Mouse (Mus musculus) lung, postnatal 25 days (tissue): ENCODE data around the gene Scel.

ENCODE experiments used
- DNase-seq: peaks from one replicate; pipeline ENCODE4 v3.0.0; 2022; ENCODE audit warnings: low spot score

The Scel gene

DNA sequence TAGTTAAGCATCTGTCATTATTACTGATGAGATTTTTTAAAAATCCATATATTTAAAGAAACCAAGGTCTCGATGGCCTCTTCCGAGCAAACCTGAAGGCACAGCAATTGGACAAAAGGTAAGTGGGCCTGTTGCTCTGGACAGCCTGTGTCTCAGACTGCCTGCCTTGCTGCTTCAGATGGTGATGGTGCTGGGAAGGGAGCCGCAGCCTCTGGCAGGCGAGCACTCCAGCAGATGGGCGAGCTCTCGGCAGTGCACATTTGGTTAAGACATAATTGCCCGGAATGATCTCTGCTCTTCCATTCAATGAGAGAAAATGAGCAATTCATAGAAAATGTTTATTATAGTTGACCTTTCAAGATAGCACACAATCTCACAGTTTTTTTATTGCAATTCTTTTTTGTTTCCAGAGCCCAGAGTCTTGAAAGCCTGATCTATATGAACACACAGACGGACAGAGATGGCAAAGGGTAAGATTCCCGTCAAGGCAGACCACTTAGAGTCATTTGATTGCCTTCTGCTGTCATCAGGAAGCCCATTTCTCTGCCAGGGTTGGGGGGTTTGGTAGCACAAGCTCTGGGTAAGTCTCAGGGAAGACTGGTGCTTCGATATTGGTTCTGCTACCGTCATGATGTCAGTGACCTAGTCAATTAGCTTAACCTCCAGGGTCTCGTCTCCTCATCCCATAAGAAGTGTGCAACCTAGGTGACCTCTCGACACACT is 58.6 kb downstream of the Scel start:
- DNase-seq: no peak

DNA sequence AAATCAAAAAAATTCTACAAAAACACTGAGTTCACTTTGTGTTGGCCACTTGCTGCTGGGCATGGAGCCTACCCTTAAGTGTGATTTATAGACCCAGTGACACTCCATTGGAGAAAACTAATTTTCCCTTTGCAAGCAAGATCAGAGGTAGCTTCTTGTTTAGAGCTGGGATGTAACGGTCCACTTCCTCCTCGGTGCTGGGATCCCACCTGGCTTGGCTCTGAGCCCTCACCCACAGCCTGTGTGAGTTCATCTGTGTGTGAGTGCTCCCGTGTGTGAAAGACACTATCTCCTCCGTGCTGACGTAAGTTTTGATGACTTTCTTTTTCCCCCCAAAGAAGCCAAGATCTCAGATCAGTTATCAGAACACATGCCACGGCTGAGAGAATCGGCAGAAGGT is 62.7 kb downstream of the Scel start:
- DNase-seq: no peak

DNA sequence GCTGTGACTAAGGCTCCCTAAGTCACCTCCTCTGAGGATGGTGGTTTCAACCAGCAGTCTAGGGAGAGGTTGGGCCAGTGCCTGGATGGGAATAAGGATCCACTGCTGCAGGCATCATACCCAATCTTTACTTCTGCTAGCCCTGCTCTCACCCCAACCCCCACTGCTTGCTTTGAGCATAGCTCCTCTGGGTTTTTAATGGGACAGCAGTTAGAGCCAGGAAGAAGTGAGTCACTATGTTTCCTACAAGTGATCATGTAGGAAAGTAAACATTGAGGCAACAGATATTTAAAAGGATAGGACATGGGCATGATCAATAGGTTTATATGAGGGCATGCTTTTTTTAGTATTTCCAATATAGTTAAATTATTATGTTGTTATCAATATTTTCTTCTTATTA is 63.9 kb downstream of the Scel start:
- DNase-seq: no peak

DNA sequence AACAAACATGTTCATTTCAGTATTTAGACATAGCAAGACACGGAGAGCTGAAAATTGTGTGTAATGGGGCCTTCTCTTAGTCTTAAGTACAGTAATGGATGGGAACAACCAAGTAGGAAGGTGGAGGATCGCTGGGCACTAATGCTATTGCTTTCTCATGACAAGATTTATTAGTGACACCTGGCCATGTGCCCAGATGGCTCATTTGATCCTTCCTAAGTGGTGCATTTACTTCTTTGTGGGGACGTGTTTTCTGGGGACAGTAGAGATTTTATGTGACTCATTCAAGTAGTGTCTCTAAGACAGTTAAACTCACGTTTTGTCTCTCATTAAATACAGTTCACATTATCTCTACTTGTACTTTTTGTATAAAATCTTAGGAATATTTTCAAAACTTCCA is 73.5 kb downstream of the Scel start:
- no peak for DNase-seq

DNA sequence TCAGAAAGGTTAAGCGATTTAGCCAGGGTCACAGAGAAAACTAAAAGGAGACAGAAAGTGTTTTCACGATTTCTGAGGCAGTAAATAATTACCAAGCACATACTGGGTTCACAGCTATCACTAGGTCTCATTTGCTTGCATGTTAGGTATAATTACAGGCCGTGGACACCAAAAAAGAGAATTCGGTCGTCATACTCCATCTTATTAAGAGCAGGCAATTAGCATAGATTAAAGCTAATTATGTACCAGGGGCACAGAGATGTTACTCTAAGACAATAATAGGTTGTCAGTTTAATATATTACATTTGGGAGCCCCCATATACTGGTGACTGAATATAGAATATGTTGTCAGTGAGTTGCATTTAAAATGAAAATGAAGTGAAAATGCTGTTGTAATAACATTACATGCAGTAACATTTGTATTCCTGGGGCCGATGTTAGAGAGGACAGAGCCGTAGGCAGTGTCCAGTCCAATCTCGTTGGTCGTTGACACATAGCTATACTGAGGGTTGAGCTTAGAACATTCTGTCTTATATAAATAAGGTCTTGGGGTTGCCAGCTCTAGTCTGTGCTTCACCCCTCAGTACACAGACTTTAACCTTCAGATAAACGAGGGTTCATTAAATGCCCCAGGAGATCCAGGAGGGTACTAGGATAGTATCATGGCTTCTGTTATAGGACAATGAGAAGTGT is 74.2 kb downstream of the Scel start:
- no peak for DNase-seq

DNA sequence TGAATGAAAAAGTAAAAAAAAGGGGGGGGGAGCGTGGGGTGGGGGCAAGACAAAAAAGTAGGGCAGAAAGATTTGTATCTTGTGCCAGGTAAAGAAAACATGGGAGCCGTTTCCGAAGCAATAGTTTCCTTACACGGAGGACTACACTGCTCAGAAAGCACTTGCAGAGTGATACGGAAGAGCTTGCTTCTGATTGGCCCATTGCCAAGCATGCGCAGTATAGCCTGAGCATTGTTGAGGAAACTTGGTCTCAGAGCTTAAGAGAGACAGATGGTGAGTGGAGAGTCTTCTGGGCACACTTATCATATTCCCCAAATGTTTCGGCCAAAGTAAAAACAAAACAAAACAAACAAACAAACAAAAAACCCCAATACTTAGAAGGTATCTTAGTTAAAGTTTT is 76.7 kb downstream of the Scel start:
- no peak for DNase-seq

DNA sequence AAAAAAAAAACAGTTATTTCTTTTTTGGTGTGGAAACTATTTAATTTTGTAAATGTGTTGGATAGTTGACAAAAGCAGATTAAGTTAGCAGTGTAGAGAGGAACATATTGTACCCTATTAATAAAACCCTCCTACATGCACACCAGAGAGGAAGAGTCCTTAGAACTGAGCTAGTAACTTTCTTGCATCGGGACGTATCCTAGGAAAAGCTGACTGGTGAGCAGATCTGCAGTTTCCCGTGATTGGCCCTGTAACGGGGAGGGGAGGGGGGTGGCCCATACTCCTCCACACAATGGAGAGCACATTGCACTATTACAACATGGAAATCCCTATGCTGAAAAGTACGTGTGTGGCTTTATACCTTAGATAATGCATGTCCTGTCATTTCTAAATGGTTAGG is 82.7 kb downstream of the Scel start:
- no peak for DNase-seq

DNA sequence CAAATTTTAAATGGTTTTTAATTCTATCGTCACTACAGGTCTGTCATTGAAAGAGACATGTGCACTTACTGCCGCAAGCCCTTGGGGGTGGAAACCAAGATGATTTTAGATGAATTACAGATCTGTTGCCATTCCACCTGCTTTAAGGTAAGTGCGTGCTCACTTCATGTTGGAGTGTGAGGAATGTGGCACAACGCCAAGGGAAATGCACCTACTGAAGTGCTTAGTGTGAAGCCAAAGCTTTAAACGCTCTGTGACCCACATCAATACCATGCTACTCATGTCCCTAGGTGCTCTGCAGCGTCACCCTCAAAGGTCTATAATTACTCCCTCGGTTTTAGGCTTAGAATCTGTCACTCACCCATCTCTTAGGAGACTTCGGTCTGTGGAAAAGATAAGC is 94.9 kb downstream of the Scel start:
- DNase-seq: peak; percentile 7

DNA sequence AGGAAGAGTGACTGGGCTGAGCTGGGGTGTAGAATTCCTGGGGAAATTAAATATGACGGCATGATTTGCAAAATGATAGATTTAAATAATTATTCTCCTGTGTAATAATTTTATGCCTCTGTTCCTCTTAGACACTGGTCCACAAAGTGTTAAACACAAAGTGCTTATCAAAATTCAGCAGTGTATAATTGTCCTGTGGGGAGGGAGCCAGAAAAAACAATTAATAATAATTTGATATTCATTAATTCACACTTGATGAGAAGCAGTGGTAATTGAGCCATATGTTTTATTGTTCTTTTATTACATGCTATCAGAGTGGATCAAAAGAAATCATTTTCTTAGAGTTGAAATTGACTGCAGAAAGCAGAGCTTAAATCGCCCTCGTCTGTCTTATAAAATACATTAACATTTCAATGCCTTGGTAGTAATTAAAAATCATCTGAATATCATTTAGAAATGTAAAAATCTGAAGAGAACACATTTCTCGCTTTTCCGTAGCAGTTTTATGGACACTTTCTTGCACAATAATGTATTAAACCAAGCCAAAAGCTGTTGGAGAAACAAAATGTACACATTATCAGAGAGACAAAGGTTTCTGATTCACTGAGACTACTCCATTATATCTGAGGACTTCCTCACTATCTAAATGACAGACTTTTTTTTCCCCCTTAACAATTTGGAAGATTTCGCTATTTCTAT is 100.6 kb downstream of the Scel start:
- no peak for DNase-seq

DNA sequence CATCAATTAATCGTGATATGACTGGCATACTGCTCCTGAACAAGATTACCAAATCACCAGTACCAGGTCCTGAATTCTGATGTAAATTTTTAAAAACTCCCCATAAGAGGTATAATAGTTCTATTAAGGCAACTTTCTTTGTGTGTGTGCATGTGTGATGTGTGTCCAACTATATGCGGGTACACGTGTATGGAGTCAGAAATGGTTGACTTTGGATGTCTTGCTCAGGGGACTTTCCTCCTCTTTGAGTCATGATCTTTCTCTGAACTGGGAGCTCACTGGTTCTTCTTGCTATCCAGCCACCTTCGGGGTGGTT is 101.1 kb downstream of the Scel start:
- no peak for DNase-seq

DNA sequence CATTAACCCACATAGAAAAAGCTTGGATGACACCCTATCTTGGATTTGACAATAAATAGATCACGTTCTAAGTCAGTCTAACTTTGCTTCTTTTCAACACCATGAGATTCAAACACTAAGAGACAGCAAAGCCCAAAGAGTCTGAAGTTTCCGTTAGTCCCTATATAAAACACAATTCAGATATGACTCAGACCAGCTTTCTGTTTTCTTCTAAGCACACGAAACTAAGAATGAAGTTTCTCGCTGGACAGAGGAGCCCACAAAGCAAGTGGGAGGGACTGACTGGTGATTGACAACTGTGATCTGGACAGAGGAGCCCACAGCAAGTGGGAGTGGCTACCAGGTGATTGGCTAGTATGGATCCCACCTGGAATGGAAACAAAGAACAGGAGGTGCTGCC is 106.6 kb downstream of the Scel start:
- no peak for DNase-seq

DNA sequence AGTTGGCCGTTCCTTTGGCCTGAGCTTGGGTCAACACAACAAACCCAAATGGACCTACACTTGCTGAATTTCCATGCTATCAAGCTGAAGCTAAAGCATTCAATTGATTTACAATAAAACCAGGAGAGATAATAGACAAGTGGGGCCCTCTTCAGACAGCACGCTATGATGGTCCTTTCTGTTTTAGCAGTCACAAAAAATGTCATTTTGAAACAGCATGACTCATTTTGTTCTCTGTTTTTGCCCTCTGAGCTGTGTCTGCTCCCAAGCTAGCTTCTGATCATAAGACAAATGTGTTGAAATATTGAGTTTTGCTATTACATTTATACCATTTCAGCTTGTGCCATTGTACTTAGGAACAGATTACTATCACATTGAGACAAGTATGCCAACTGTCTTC is 108.1 kb downstream of the Scel start:
- no peak for DNase-seq

DNA sequence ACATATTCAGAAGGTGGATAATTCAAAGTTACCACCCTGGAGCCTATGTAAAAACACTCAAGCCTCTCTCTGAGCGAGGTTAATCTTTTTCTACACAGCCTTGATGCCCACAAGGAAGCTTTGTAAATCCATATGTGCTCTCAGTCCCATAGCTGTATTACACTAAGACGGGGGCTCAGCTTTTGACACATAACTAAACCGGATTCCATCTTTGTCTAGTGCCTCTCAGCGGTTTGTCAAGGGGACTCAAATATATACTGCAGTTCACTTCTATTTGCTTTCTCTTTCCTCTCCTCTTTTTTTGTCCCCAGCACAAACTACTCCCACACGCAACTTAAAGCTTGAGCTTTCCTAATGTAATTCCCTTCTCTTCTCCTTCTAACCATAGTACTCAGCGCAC is 113.0 kb downstream of the Scel start:
- DNase-seq: no peak

DNA sequence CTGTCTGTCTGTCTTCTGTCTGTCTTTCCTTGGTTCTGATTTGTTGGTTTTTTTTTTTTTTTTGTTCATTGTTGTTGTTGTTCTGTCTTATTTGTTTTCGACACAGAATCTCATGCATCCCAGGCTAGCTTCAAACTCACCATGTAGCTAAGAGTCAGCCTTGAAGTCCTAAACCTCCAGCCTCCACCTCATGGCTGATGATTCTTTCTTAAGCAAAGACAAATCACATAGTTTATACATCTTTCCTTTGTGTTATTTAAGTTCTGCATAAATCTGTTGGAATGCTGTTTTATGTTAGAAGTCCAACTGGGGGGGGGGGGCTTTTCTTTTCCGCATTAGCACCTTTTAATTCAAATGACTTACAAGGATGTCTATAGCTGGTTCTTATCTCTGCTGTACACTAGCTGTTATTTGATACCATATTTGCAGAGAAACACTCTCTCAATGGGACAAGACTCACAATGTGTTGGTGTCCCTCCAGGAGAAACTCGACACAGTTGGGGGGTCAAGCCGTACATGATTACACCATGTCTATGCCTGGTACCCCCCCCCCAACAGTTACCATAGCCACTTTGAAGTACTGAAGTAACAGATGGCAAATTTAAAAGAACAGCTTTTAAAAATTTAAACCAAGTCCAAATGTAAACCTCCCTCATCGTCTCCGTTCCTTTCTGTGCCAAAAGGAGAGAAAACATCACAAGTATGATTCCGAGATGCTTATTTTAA is 116.7 kb downstream of the Scel start:
- no peak for DNase-seq

DNA sequence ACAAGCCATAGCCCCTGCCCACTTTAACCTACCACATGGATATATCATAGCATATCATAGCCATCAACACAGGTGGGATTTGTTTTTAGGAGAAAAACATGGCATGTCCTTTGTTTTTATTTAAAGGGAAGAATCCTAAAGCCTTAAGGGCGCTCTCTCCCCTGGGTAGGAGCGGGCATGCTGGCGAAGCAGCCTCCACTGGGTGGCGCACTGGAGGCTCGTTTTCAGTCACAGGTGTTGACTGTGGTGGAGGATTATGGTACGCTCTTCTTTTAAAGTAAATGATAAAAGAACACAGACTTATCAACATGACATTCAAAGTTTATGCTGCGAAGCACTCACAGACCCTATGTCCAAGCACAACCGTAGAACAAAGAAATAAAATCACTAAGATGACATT is 117.4 kb downstream of the Scel start:
- no peak for DNase-seq

DNA sequence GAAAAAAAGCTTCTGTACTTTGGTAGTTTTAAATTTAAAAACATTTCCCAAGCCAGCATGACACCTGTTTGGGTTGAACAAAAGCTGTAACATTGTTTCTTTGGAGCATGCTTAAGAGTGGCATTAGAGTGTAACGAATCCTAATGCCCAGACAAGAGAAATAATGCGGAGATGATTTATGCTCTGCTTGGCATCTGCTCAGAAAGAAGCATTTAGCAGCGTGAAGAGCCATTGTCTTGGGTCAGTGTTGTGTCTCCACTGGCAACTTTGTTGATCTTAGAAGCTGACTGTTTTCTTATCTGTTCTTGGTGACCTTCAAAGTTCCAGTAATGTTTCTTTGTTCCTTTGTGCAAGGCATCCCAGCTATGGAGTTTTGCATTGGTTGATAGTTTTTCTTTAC is 130.8 kb downstream of the Scel start:
- DNase-seq: no peak

DNA sequence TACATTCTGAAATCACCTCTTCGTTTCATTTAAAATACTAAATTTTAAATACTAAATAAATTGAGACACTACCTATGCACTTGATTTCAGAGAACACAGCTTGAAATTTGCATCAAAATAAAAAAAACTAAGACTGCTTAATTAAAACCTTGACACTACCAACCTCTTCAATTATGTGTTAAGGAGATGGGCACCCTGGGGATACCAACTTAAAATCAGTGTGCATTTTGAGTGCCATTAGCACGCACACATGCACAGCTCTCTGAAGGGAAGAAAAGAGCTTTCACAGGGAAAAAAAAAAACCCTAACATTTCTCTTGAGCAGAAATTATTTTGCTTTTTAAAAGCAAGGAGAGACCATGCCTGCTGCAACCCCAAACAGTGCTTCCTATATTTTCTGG is 134.8 kb downstream of the Scel start:
- DNase-seq: no peak

DNA sequence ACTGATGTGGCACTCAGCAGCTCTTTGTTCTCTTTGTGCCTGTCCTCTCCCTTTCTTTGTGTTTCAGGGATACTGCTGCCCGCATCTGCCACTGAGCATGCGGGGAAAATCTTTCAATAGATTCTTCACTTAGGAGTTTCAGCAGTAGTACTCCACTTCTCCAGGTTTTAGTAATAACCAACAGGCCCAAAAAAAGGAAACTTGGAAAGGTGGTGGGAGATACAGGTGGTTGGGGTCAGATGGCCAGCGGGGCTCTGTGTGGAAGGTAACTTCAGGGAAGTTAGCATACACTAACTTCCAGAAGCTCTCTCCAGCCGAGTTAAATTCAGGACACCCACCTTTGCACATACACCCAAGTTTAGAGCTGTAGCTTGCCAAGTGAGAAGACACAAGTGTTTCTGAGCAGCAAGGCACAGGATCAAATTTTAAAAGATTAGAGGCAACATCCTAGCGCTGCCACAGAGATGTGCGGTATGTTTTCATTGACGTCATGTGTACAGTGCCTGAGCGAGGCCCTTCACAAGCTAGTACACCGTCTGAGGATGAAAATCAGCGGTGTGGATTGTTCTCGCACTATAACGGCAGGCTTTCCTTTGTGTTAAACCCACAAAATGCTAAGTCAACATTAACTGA is 135.6 kb downstream of the Scel start:
- no peak for DNase-seq

DNA sequence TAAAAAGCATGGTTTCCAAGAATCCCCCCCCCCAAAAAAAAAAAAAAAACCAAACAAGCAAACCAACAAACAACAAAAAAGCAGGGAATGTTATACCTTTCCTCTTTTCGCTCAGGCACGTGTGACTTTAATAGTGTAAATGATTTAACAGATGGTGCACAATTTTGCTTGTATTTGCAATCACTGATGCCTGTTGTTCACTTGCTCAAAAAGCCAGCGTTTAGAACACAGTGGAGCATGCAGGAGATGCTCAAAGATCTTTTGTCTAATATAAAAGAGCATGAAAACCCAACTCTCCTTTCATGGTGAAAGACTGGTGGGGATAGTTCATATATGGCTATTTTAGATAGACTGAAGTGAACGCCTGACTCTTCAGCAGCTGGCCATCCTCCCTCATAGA is 136.2 kb downstream of the Scel start:
- no peak for DNase-seq

DNA sequence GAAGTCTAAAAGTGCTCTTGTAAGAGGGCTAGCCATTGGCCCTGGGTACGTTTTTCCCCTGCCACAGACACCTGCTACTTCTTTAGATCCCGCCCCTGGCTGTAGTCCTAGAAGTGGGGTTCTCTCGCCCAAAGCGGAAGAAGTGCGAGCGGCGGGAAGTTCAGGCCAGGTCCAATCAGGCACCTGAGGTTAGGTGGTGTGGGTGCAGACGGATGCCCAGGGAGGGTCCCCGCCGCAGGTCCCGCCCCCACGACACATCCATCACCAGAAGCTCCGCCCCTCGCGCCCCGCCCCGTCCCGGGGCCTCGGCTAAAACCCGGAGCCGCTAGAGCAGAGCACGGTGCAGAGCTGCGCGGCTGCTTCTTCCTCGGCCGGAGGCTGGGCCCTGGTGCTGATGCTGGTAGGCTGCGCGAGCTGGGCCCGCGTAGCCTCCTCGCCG is 136.8 kb downstream of the Scel start, which contains the start of gene Slain1:
Gene Slain1, plus strand, starts transcription at position 333 of the 439 bp plus-strand sequence.
- peak; percentile 91 for DNase-seq

DNA sequence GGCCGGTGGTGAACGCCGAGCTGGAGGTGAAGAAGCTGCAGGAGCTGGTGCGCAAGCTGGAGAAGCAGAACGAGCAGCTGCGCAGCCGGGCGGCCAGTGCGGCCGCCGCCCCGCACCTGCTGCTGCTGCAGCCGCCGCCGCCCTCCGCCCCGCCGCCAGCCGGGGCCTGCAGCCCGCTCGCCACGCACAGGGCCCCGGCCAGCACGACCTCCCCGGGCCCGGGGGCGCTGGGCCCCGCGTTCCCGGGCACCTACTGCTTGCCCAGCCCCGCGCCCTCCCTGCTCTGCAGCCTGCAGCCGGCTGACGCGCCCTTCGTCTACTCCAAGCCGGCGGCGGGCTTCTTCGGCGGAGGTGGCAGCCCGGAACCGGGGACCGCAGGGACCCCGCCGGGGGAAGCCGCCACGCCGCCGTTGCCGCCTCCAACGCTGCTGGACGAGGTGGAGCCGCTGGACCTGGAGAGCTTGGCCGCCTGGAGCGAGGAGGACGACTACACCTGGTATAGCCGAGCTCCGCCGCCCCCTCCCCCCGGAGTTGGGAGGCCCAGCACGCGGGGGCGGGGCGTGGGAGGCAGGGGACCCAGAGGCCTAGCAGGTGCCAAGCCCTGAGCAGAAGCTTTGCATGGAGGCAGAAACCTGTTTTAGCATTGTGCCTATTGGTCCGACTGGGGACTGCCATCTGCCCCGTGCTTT is 137.4 kb downstream of the Scel start:
- peak; percentile 51 for DNase-seq

DNA sequence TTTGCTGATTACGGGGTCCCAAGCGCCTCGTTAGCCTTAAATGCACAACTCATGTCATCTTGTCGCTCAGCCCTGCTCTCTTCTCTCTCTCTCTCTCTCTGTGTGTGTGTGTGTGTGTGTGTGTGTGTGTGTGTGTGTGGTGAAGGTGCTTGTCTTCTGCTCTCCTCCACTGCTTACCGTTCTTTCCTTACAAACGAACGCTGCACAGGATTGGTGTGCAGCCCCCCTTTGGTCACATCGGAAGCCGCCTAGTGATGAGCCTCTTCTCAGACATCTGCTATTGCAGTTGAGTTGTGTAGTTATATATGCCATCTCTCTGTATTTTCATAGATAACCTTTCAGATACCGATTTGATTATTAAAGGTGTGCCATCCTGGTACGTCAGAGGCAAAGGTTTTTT is 138.0 kb downstream of the Scel start:
- no peak for DNase-seq
